Mouse (Mus musculus) adrenal gland, adult 18-20 months (tissue): ENCODE data around the gene Ptgfrn. TPM values are rescaled to one million over a fixed set of nuclear protein-coding genes. Genes with fewer than 3 reads are reported as not detected.

Source experiments
- DNase-seq, 2 experiments: peaks; one replicate each; pipeline ENCODE4 v3.0.0; 2021 to 2022; ENCODE audit warnings: low spot score in 2 of 2
- total RNA-seq, 2 experiments: library from RNA; stranded (reverse); gene quantifications; 1 replicate in 1 of 2; 2 replicates in 1 of 2; pipeline ENCODE4 v1.2.3; 2021

The Ptgfrn gene
- total RNA-seq, 2 experiments from 2014 or later: 24.3 to 28.0 TPM

- no peak for DNase-seq
Measured at GRCm38 (mm10) chr3:101086584-101087445, 23.3 kb downstream of the Ptgfrn start.

- no peak for DNase-seq
Measured at GRCm38 (mm10) chr3:101080925-101081324, 29.2 kb downstream of the Ptgfrn start.

- no peak for DNase-seq
Measured at GRCm38 (mm10) chr3:101078344-101078743, 31.7 kb downstream of the Ptgfrn start.

GRCm38 (mm10) chr3:101077710-101078100, 32.4 kb downstream of the Ptgfrn start:
- DNase-seq: no peak

- no peak for DNase-seq
Measured at GRCm38 (mm10) chr3:101076966-101077709, 32.9 kb downstream of the Ptgfrn start.

GRCm38 (mm10) chr3:101075866-101076265, 34.2 kb downstream of the Ptgfrn start:
- DNase-seq: no peak

GRCm38 (mm10) chr3:101073384-101073783, 36.7 kb downstream of the Ptgfrn start:
- DNase-seq: no peak

- no peak for DNase-seq
Measured at GRCm38 (mm10) chr3:101072506-101073215, 37.4 kb downstream of the Ptgfrn start.

GRCm38 (mm10) chr3:101071576-101071975, 38.5 kb downstream of the Ptgfrn start:
- DNase-seq: no peak

- DNase-seq: no peak
Measured at GRCm38 (mm10) chr3:101070796-101071235, 39.3 kb downstream of the Ptgfrn start.

GRCm38 (mm10) chr3:101070230-101070795, 39.8 kb downstream of the Ptgfrn start:
- DNase-seq: peak; percentile 28 to 48

- no peak for DNase-seq
Measured at GRCm38 (mm10) chr3:101068701-101069100, 41.4 kb downstream of the Ptgfrn start.

- DNase-seq: no peak
Measured at GRCm38 (mm10) chr3:101066175-101066574, 43.9 kb downstream of the Ptgfrn start.

- DNase-seq: no peak
Measured at GRCm38 (mm10) chr3:101061865-101062585, 48.1 kb downstream of the Ptgfrn start.

GRCm38 (mm10) chr3:101059214-101059613, 50.9 kb downstream of the Ptgfrn start:
- no peak for DNase-seq

GRCm38 (mm10) chr3:101058203-101058602, 51.9 kb downstream of the Ptgfrn start:
- DNase-seq: no peak

GRCm38 (mm10) chr3:101055216-101055615, 54.9 kb downstream of the Ptgfrn start:
- no peak for DNase-seq

GRCm38 (mm10) chr3:101051601-101052000, 58.5 kb downstream of the Ptgfrn start:
- no peak for DNase-seq

GRCm38 (mm10) chr3:101049997-101050396, 60.1 kb downstream of the Ptgfrn start:
- DNase-seq: no peak

GRCm38 (mm10) chr3:101048781-101049180, 61.3 kb downstream of the Ptgfrn start:
- no peak for DNase-seq
